Mouse (Mus musculus): ENCODE results near the gene Pth2.
"Not testable (repeated sequence)": the region's sequence is repeated elsewhere in the genome, so short reads cannot be mapped to it uniquely, and the experiment has no call there.

Gene Pth2

GRCm38 (mm10) chr7:45173772-45174171, 7.0 kb upstream of the Pth2 start:
- in situ Hi-C loops (cut with MboI, MseI) = not testable (repeated sequence)

DNA sequence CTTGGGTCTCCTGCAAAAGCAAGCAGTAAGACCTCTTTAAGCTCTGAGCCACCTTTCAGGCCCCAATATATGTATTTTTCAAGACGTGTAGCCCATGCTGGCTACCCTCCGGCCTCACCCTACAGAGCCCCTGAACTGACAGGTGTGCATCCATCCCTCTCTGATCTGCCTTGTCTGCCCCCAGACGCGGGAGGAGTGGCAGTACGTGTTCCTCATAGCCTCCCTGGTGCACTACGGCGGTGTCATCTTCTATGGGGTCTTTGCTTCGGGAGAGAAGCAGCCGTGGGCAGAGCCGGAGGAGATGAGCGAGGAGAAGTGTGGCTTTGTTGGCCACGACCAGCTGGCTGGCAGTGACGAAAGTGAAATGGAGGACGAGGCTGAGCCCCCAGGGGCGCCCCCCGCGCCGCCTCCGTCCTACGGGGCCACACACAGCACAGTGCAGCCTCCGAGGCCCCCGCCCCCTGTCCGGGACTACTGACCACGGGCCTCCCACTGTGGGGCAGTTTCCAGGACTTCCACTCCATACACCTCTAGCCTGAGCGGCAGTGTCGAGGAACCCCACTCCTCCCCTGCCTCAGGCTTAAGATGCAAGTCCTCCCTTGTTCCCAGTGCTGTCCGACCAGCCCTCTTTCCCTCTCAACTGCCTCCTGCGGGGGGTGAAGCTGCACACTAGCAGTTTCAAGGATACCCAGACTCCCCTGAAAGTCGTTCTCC, 6.1 kb upstream of the Pth2 start:
- in situ Hi-C loops (cut with MboI, MseI) = no loop called here

DNA sequence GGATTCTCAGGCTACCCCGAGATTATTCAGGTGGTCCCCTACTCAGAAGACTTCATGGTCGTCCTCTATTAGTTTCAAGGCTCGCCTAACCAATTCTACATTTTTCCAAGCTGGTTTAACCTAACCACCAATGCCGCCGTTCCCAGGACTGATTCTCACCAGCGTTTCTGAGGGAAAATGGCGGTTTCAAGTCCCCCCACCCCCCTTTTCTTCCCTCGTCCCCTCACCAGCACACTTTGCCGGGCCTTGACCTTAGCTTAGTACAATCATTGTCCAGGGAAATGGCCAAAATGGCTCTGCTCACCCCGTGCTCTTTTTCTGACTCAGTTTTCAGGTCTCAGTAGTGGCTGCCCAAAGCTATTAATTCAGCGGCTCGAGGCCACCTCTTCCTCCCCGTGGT, 5.4 kb upstream of the Pth2 start:
- in situ Hi-C loops (cut with MboI, MseI) = no loop called here

GRCm38 (mm10) chr7:45175929-45176328, 4.9 kb upstream of the Pth2 start:
- in situ Hi-C loops (cut with MboI, MseI) = no loop called here

DNA sequence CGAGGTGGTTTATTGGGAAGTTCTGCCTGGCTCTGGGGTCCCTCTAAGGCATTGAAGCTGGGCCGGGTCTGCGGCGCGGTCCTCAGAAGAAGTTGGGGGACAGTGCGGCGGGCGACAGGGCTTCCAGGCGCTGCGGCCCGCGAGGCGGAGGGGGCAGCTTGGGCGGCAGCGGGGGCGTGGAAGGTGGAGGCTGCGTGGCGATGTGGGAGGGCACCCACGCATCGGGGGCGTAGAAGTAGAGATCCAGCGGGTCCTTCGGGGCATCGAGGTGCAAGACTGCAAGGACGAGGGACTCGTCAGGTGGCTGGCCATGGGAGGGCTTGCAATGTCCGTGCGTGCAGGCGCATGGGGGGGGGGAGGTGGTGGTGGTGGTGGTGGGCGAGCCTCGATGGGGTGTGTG, 4.4 kb upstream of the Pth2 start:
- in situ Hi-C loops (cut with MboI, MseI) = no loop called here

GRCm38 (mm10) chr7:45178550-45178949, 2.2 kb upstream of the Pth2 start:
- in situ Hi-C loops (cut with MboI, MseI) = no loop called here

GRCm38 (mm10) chr7:45179469-45179868, 1.3 kb upstream of the Pth2 start, which contains the start of gene Gfy:
Gene Gfy (minus strand): TSS chr7:45179569.
- in situ Hi-C loops (cut with MboI, MseI) = no loop called here

DNA sequence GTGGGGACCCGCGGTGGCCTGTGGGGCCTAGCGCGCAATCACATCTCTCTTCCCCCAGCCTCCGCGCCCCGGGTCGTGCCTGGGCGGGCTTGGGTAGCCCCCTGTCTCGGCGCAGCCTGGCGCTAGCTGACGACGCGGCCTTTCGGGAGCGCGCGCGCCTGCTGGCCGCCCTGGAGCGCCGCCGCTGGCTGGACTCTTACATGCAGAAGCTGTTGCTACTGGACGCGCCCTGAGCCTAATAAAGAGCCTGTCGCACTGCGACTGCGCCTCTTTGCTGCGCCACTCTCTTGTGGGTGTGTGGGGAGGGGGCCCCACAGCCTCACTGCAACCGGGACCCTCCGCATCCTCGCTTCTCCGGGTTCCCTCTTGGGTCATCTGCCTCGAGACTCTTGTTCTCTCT, 745 bp downstream of the Pth2 start:
- in situ Hi-C loops (cut with MboI, MseI) = no loop called here

DNA sequence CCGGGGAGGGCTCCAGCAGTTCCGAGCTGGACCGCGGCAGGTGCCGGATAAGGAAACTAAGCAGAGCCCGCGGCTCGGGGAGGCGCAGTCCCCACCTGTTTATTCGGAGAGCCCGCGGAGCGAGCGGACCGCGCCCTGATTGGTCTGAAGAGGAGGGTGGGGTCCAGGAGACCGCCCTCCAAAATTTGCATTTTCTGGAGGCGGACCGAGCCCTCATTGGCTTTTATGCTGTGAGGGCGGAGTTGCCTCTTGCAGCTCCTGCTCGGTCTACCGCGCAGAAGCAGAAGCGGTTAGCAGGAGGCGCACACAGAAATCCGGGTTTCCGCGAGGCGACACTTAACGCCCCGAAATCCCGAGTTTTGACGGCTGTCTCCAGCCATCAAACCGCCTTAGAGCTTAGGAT, 1.4 kb downstream of the Pth2 start:
- in situ Hi-C loops (cut with MboI, MseI) = no loop called here

DNA sequence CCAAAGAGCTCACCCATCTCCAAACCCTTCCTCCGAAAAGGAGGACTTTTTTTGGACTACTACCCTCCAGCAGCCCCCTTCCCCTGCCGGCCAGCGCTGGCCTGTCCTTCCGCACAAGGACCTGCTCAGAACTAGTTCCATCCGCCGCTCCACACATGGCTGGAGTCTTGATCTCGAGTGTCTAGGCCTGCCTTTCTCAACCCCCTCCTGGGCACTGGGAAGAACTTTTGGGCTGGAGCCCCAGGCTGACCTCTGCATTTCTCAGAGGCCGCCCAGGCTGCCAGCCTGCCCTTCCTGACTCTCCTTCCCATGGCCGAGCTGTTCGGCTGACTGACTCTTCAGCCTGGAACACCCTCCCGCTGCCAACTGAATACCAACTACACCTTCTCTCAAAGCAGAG, 1.8 kb downstream of the Pth2 start:
- in situ Hi-C loops (cut with MboI, MseI) = no loop called here

GRCm38 (mm10) chr7:45183672-45184071, 2.9 kb downstream of the Pth2 start:
- in situ Hi-C loops (cut with MboI, MseI) = no loop called here

DNA sequence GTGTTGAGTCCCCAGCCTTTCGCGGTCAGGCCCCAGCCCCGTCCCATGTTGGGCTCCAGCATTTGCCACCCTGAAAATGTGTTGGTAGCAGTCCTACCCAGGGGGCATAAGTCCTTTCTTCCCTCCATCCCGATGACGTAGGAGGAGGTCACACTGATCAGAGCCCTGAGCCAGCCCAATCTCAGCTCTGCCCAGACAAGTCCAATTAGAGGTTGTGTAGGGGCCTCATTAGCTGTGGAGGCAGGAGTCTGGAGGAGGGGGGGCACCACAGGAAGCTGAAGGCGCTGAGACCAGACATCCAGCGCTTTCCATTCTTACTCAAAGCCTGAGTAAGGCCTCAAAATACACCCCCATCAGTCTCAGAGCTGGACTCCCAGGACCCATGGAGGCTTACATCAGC, 5.1 kb downstream of the Pth2 start:
- in situ Hi-C loops (cut with MboI, MseI) = no loop called here

GRCm38 (mm10) chr7:45189600-45189999, 8.8 kb downstream of the Pth2 start:
- in situ Hi-C loops (cut with MboI, MseI) = no loop called here

DNA sequence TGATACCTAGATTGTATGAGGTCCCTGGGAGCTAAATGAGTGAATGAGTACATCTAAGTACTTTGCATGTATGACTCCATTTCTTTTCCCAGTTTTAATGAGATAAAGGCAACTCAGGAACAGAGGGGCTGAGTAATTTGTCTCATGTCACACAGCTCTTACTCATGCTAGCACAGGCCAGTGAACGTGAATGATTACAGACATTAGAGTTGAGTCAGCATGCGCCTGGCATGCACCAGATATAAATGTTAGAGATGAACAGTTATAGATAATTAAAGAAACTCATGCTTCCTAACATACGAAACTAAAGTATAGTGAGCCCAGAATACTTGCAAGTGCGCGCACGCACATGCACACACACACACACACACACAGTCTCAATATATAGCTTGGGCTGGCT, 9.4 kb downstream of the Pth2 start:
- in situ Hi-C loops (cut with MboI, MseI) = no loop called here

- in situ Hi-C loops (cut with MboI, MseI) = no loop called here
Observed at GRCm38 (mm10) chr7:45191161-45191560, 10.4 kb downstream of the Pth2 start.

- in situ Hi-C loops (cut with MboI, MseI) = no loop called here
Observed at GRCm38 (mm10) chr7:45191803-45192363, 11.1 kb downstream of the Pth2 start.

DNA sequence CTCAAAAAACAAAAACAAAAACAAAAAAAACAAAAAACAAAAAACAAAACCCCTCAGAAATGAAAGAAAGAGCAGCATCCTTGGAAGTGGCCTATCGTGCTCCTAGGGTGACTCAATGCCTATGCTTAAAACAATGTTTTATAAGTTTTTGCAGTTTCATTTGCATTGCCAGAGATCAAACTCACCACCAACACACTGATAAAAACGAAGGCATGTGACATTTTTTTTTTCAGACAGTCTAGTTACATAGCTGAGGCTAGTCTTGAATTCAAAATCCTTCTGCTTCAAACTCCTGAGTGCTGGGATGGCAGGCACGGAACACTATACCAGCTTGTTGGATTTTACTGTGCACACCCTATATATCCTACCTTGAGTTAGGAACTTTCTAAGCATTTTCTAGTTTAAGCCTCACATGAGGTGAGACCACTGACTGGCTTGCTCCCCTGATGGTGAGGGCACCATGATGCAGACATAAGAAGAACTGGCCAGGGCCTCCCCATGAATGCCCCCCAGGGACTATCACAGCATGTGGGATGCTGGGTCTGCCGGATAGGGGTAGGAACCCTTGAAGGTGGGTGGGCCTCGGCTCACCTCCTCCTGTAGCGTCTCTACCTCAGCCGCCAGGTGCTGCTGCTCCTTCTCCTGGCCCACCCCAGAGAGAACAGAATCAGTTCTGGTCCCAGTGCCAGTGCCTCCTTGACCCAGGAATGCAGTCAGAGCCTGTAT, 12.0 kb downstream of the Pth2 start:
- in situ Hi-C loops (cut with MboI, MseI) = no loop called here

- in situ Hi-C loops (cut with MboI, MseI) = no loop called here
Observed at GRCm38 (mm10) chr7:45193406-45193805, 12.6 kb downstream of the Pth2 start.

DNA sequence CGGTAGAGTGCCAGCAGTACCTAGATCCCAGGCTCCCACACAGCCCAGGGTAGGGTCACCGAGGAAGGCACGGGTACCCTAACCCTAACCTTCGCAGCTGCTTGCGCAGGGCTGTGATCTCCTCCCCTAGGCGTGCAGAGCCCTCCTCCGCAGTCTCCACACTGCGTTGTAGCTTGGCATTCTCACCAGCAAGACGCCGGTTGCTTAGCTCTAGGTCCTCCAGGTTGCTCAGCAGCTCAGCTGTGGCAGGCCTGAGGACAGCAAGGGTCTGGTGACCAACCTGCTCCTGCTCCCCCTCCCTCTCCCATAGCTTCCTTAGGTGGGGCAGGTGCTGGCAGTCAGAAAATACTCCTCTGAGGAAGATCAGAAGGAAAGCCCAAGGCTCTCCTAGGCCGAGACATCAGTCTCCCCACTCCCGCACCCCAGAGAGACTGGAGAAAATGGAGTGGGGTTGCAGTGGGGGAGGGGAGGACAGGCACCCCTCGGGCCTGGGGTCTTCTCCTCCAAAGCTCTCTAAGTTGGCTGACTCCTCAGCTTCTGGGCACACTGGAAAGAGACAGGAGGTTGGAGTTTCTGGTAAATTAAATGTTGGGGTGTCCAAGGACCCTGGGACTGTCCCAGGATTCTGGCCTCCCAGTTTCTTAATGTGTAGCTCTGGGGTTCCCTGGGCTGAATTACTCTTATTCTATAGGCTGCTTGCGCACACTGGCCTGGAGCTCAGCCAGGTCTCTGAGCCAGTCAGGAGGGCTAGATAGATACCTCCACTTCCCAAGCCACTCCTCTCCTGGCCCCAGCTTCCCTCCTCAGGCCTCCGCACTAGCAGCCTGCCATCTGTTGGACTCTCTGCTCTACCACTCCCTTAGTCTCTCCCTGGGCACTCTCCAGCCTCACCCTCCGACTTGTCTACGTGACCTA, 13.3 kb downstream of the Pth2 start:
- in situ Hi-C loops (cut with MboI, MseI) = no loop called here

- in situ Hi-C loops (cut with MboI, MseI) = no loop called here
Observed at GRCm38 (mm10) chr7:45195341-45196175, 14.8 kb downstream of the Pth2 start.

- in situ Hi-C loops (cut with MboI, MseI) = no loop called here
Observed at GRCm38 (mm10) chr7:45196176-45196535, 15.4 kb downstream of the Pth2 start.
